Mouse (Mus musculus): ENCODE results near the gene Gucy2e. TPM values are rescaled to one million over a fixed set of nuclear protein-coding genes. Genes with fewer than 3 reads are reported as not detected.
A peak's percentile ranks its signal among the peaks of the same experiment; 100 is the strongest.

The Gucy2e gene
- total RNA-seq, 4 experiments from 2014 or later, result not detected

GRCm38 (mm10) chr11:69235285-69236060 is 1.4 kb downstream of the Gucy2e start:
- peak; percentile 53 for DNase-seq

GRCm38 (mm10) chr11:69233141-69233540 is 3.7 kb downstream of the Gucy2e start:
- no peak for DNase-seq

DNA sequence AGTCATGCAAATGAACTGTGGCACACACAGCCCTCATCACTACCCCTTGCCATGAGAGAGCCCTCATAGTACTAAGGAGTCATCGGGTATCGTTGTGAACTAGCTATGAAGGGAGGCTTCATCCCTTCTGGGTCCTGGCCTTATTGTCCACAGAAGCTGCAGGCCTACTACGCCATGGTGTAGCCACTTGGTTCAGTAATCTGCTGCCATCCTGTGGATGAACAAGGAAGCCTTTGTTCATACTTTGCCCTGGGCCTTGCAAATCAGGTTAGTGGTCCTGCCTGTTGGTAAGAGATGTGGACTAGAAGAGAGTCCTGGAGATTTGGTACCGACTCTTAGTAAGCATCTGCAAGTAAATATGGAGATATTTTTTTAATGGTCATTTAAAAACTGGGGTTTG is 6.4 kb downstream of the Gucy2e start:
- DNase-seq, result no peak

DNA sequence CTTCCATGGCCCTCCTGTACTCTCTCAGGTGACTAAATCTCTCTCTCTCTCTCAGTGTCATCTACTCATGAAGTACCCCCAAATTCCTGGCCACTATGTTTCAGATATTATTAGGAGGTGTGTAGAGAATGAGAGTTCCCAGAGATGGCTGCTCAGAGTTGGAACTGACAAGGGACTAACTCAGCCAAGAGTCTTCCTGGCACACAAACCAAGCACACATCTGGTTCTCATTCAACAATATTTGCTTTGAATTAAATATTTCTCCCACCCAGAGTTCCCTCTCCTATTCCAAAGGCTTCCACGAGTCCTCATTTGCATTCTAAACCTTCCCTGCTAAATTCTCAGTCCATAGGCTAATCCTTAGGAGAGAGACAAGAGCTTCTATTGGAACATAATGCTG is 11.1 kb downstream of the Gucy2e start:
- no peak for DNase-seq

DNA sequence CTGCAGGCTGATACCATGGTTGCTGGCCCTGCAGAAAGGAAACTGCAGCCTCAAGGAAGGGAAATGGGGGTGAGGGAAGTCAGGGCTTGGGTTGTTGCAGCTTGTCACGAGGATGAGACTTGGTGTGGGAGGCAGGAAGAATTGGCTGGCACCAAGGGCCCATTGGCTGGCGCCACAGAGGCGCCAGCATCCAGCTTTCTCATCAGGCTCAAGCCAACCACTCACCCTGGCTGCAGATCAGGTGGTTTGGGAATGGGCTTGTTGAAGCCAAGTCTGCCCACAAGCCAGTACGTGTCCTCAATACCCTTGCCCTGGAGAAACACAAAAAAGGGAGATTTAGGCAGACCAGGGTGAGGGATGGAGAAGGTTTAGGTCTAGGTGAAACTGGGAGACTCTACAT is 13.7 kb downstream of the Gucy2e start:
- no peak for DNase-seq

DNA sequence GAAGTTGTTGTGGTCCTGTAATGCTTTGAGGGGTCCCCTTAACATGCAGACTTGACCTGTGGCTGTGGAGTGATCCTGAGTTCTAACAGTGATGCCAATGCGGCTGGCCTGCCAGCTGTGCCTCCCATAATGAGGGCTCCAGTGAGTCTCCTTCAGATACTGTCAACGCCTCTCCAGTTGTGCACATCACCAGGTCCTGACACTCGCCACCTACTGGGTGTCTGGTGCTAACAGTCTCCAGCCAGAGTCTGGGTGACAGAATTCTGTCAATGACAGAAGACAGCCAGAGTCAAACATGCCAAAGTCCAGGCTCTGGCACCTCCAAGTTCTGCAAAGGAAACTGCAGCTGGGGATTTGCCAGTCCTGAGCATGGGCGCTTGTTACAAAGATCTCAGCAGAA is 15.8 kb downstream of the Gucy2e start:
- DNase-seq, result no peak

- DNase-seq, result no peak
Observed at GRCm38 (mm10) chr11:69218661-69219060, 18.2 kb downstream of the Gucy2e start.

- DNase-seq, result no peak
Observed at GRCm38 (mm10) chr11:69217411-69217810, 19.4 kb downstream of the Gucy2e start.

- DNase-seq, result no peak
Observed at GRCm38 (mm10) chr11:69211431-69211830, 25.4 kb downstream of the Gucy2e start.

GRCm38 (mm10) chr11:69202469-69203230 is 34.2 kb downstream of the Gucy2e start:
- no peak for DNase-seq

- no peak for DNase-seq
Observed at GRCm38 (mm10) chr11:69200231-69200630, 36.6 kb downstream of the Gucy2e start.

DNA sequence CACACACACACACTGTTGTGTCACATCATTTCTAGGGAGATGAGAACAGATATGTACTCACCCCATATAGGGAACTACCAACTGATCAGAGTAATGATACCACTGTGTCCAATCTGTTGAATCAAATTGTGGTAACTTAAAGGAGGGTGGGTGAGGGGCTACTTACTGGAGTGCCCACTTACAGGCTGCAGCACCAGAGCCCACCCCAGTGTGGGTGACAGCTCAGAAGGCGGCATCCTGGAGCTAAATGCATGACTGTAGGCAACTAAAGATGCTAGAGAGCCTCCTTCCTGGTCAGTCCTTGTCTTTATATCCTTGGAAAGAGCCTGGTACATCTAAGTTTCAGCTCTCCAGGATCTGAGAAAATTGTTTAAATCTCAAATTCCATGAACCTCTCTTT is 37.6 kb downstream of the Gucy2e start:
- no peak for DNase-seq

GRCm38 (mm10) chr11:69197743-69198142 is 39.1 kb downstream of the Gucy2e start, which contains the start of gene Alox8:
Alox8 (minus strand) TSS chr11:69197843.
- no peak for DNase-seq

GRCm38 (mm10) chr11:69197194-69197593 is 39.6 kb downstream of the Gucy2e start:
- no peak for DNase-seq

GRCm38 (mm10) chr11:69196766-69197165 is 40.1 kb downstream of the Gucy2e start:
- DNase-seq, result no peak

DNA sequence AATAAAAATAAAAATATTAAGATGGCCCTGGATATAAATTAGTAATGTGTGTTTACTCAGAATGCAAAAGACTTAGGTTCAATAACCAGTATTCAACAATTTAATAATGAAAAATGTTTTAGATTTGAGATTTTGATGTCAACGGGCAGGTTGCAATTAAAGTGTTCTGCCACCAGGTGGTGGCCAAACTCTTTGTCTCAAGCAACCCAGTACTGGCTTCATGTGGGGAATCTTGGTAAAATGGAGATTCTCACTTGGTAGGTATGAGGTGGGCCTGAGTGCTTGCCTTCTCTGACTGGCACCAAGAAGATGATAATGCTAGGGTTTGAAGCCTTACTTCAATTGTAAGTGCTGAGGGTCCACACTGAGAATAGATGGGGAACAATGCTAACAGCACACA is 44.0 kb downstream of the Gucy2e start:
- no peak for DNase-seq

DNA sequence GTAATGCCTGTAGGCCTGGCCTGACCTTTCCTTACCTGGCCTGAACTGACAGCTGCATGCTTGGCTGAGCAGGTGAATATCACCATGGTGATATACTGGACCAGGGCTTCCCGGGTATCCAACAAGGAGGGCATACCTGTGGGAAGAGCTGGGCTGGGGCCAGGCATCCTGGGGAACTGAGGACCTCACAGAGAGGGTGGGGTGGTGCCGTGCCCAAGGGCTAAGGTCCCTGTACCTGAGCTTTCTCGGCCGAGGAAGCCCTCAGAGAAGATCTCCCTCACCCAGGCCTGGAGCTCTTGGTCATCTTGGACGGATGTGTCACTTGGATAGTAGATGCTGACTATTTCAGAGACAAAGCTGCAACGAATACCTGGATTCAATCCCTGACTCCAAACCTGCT is 50.9 kb downstream of the Gucy2e start:
- DNase-seq, result no peak

DNA sequence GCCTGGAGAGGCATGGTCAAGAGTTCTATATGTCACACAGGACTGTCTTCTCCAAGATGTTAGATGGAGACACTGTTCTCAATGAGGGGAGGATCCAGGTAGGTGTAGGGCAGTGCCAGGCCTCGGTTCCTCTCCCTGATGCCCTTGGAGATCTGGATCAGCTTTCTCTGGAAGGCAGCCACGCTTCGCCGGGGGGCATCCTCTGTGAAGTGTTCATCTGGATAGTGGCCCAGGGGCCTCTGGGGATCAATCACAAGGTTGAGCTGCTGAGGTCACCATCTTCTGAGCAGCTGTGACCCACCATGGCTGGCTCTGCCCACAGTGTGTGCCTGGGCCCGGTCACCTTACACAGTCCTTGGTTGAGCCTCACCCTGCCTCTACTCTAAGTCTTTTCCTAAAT is 51.8 kb downstream of the Gucy2e start:
- no peak for DNase-seq

- DNase-seq, result no peak
Observed at GRCm38 (mm10) chr11:69180120-69180519, 56.7 kb downstream of the Gucy2e start.

DNA sequence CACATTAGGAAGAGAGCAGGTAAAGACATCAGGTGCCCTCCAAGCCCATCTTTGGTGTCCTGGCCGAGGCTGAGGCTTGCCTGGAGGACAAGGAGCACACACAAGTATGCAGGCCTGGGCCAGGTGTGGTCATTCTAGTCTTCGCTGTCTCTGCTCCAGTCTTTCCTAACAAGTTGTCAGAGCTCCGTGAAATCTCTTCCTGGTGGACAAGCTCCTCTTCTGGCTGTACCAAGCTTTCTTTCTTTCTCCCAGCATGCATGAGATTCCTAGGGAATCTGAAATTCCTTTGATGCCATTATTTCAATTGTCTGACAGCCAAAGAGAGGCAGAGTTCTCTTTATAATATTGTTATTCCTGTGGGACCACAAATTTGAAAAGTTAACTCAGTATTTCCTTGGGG is 57.3 kb downstream of the Gucy2e start:
- DNase-seq, result no peak

GRCm38 (mm10) chr11:69178525-69178924 is 58.3 kb downstream of the Gucy2e start:
- DNase-seq, result no peak

DNA sequence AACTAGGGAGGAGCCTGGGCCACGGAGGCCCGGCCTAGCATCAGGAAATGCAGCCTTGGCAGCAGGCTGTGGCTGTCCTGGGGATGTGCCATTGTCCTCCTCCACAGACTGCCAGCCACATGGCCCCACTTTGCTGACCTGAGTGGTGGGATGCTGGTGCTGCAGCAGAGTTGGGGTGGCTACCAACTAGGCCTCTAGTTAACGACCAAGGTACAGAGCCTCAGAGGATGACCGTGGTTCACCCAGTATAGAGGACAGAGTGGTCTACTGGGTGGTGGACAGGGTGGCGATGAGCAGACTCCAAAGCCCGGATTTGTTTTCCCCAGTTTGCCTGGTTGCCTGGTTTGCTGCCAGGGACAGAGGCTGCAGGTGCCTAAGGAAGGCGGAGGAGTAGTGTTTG is 62.1 kb downstream of the Gucy2e start:
- DNase-seq, result no peak

DNA sequence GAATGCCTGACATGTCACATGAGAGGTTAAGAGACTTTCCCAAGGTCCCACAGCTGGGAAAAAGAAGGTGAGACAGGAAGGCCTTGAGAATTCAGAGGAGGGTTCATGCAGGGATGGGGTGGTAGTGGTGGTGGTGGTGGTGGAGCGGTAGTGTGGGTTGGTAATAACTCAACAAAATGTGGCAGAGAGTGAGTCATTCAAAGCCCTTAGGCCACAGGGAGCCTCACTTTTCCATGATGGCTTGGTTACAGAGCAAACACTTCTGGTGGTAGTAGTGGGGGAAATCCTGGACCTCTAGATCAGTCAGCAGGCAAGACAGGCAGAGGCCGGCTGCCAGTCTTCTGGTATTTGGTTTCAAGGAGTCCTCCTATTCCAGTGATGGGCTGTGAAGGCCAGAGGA is 64.2 kb downstream of the Gucy2e start:
- DNase-seq, result no peak

DNA sequence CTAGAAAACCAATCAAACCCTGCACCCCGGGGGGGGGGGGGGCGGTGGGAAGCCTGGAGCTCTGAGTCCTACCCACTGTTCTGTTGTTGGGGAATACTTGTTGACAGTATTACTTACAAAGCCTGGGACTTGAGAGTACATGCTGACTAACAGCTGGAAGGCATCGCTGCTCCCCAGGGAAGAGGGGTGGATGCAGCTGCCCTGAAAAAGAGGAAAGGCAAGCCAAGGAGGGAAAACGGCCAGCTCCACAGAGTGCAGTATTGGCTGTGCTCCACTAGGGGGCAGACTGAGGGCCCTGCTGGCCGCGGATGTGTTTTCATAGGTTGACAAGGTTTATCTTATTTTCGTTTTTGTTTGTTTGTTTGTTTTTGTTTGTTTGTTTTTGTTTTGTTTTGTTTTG is 65.2 kb downstream of the Gucy2e start:
- no peak for DNase-seq
